Mouse (Mus musculus) MEL (cell line): ENCODE measurements around the gene Vcp.

ENCODE experiments used
- CTCF ChIP-seq, 3 experiments: IDR thresholded peaks in 2 of 3; conservative IDR thresholded peaks in 1 of 3; 2 replicates each; pipeline ENCODE4 v1.5.1; 2011 to 2012; ENCODE audit warnings: low read length in 3 of 3, low read depth in 2 of 3, mild to moderate bottlenecking in 2 of 3, improper control_type of control experiment in 1 of 3, inconsistent platforms in 1 of 3, mixed read lengths in 1 of 3, moderate library complexity in 1 of 3; ENCODE audit not compliant: control insufficient read depth in 1 of 3, insufficient read depth in 1 of 3, poor library complexity in 1 of 3, severe bottlenecking in 1 of 3
- EP300 ChIP-seq, 2 experiments: IDR thresholded peaks; 2 replicates each; pipeline ENCODE4 v1.6.1; 2011; ENCODE audit warnings: improper control_type of control experiment in 2 of 2, low read length in 2 of 2, low read depth in 1 of 2, mild to moderate bottlenecking in 1 of 2
- KAT2A ChIP-seq: conservative IDR thresholded peaks from 2 replicates; pipeline ENCODE4 v1.6.1; 2012; ENCODE audit warnings: low read depth, low read length, improper control_type of control experiment, inconsistent platforms
- POLR2AphosphoS2 ChIP-seq: IDR thresholded peaks from 2 replicates; pipeline ENCODE4 v1.6.1; 2011; ENCODE audit warnings: low read length, improper control_type of control experiment

- TF ChIP-seq CTCF (IDR thresholded peaks at IDR 0.05 in 2 of 3, conservative IDR thresholded peaks at IDR 0.05 in 1 of 3; ENCODE audit: control insufficient read depth in 1 of 3, insufficient read depth in 1 of 3, low read depth in 2 of 3, low read length in 3 of 3, poor library complexity in 1 of 3, severe bottlenecking in 1 of 3) = peak; percentile 78 to 97 (median 87)
- no peak for TF ChIP-seq KAT2A
- TF ChIP-seq POLR2AphosphoS2 = no peak
- no peak for TF ChIP-seq EP300 (IDR thresholded peaks at IDR 0.05; ENCODE audit: low read depth in 1 of 2, low read length in 2 of 2)
These were observed 46.0 kb downstream of the Vcp start for GRCm38 (mm10) chr4:42954297-42954696.
